Mouse (Mus musculus) myocyte (in vitro differentiated cells): Measurements from ENCODE around the gene Cep83.

Experiments
- E2F4 ChIP-seq: IDR thresholded peaks from one replicate; pipeline ENCODE4 v1.6.1; 2011; ENCODE audit warnings: mild to moderate bottlenecking, control low read depth, moderate library complexity; ENCODE audit not compliant: insufficient read depth
- MAX ChIP-seq: IDR thresholded peaks from one replicate; pipeline ENCODE4 v1.6.1; 2011; ENCODE audit warnings: low read depth, mild to moderate bottlenecking, control low read depth
- MYOD1 ChIP-seq, 3 experiments: IDR thresholded peaks; one replicate each; pipeline ENCODE4 v1.6.1; 2011; ENCODE audit warnings: control low read depth in 2 of 3, low read depth in 2 of 3, mild to moderate bottlenecking in 2 of 3, moderate library complexity in 1 of 3; ENCODE audit not compliant: insufficient read length in 2 of 3, control insufficient read depth in 1 of 3
- MYOG ChIP-seq, 3 experiments: IDR thresholded peaks; one replicate each; pipeline ENCODE4 v1.6.1; 2011; ENCODE audit warnings: control low read depth in 2 of 3, low read depth in 2 of 3, mild to moderate bottlenecking in 2 of 3; ENCODE audit not compliant: insufficient read length in 2 of 3, control insufficient read depth in 1 of 3, insufficient read depth in 1 of 3
- POLR2A ChIP-seq: IDR thresholded peaks from one replicate; pipeline ENCODE4 v1.6.1; 2011; ENCODE audit warnings: low read depth, mild to moderate bottlenecking, control low read depth, moderate library complexity; ENCODE audit not compliant: insufficient read length
- POLR2AphosphoS2 ChIP-seq: IDR thresholded peaks from one replicate; pipeline ENCODE4 v1.6.1; 2011; ENCODE audit warnings: low read depth, control low read depth; ENCODE audit not compliant: insufficient read length
- SRF ChIP-seq: IDR thresholded peaks from one replicate; pipeline ENCODE4 v1.6.1; 2011; ENCODE audit warnings: low read depth; ENCODE audit not compliant: control insufficient read depth, insufficient read length
- TCF12 ChIP-seq: IDR thresholded peaks from one replicate; pipeline ENCODE4 v1.6.1; 2011; ENCODE audit warnings: mild to moderate bottlenecking, control low read depth; ENCODE audit not compliant: poor library complexity, insufficient read depth, severe bottlenecking
- USF1 ChIP-seq: IDR thresholded peaks from one replicate; pipeline ENCODE4 v1.6.1; 2011; ENCODE audit warnings: low read depth, mild to moderate bottlenecking, control low read depth, moderate library complexity

GRCm38 (mm10) chr10:94809946-94810472, 121.6 kb downstream of the Cep83 start:
- TF ChIP-seq MAX = no peak
- TF ChIP-seq POLR2A = no peak
- no peak for TF ChIP-seq POLR2AphosphoS2
- no peak for TF ChIP-seq USF1
- TF ChIP-seq MYOD1 (IDR thresholded peaks at IDR 0.05; ENCODE audit: control insufficient read depth in 1 of 3, insufficient read length in 2 of 3, low read depth in 2 of 3) = no peak
- no peak for TF ChIP-seq MYOG (IDR thresholded peaks at IDR 0.05; ENCODE audit: control insufficient read depth in 1 of 3, insufficient read depth in 1 of 3, insufficient read length in 2 of 3, low read depth in 2 of 3)
- no peak for TF ChIP-seq E2F4
- no peak for TF ChIP-seq SRF
- TF ChIP-seq TCF12 = no peak
